Mouse (Mus musculus): ENCODE data around the gene Gm16181.

The Gm16181 gene

GRCm38 (mm10) chr17:35194844-35195630 lies 25.6 kb upstream of the Gm16181 start:
- no peak for ATAC-seq (ENCODE audit: insufficient number of reproducible peaks, low FRiP score, low TSS enrichment)

GRCm38 (mm10) chr17:35195631-35196320 lies 24.9 kb upstream of the Gm16181 start:
- no peak for ATAC-seq (ENCODE audit: insufficient number of reproducible peaks, low FRiP score, low TSS enrichment)

GRCm38 (mm10) chr17:35196321-35196641 lies 24.4 kb upstream of the Gm16181 start:
- no peak for ATAC-seq (ENCODE audit: insufficient number of reproducible peaks, low FRiP score, low TSS enrichment)

- ATAC-seq (ENCODE audit: insufficient number of reproducible peaks, low FRiP score, low TSS enrichment): no peak
Observed at GRCm38 (mm10) chr17:35197126-35197525, 23.5 kb upstream of the Gm16181 start.

- no peak for ATAC-seq (ENCODE audit: insufficient number of reproducible peaks, low FRiP score, low TSS enrichment)
Observed at GRCm38 (mm10) chr17:35198029-35198428, 22.6 kb upstream of the Gm16181 start.

- ATAC-seq (ENCODE audit: insufficient number of reproducible peaks, low FRiP score, low TSS enrichment): no peak
Observed at GRCm38 (mm10) chr17:35198946-35199345, 21.7 kb upstream of the Gm16181 start.

GRCm38 (mm10) chr17:35200398-35200797 lies 20.2 kb upstream of the Gm16181 start:
- ATAC-seq (ENCODE audit: insufficient number of reproducible peaks, low FRiP score, low TSS enrichment): no peak

- ATAC-seq (ENCODE audit: insufficient number of reproducible peaks, low FRiP score, low TSS enrichment): no peak
Observed at GRCm38 (mm10) chr17:35201128-35201527, 19.5 kb upstream of the Gm16181 start.

GRCm38 (mm10) chr17:35201787-35202186 lies 18.8 kb upstream of the Gm16181 start, which contains the start of gene Tnf:
TSS of gene Tnf (minus strand) at chr17:35202007.
- ATAC-seq (ENCODE audit: insufficient number of reproducible peaks, low FRiP score, low TSS enrichment): no peak

- ATAC-seq (ENCODE audit: insufficient number of reproducible peaks, low FRiP score, low TSS enrichment): no peak
Observed at GRCm38 (mm10) chr17:35202442-35202841, 18.2 kb upstream of the Gm16181 start.

- no peak for ATAC-seq (ENCODE audit: insufficient number of reproducible peaks, low FRiP score, low TSS enrichment)
Observed at GRCm38 (mm10) chr17:35204494-35205379, 15.9 kb upstream of the Gm16181 start, which contains the start of gene Lta. TSS of gene Lta (minus strand) at chr17:35205351.

GRCm38 (mm10) chr17:35205380-35205769 lies 15.3 kb upstream of the Gm16181 start:
- no peak for ATAC-seq (ENCODE audit: insufficient number of reproducible peaks, low FRiP score, low TSS enrichment)

- no peak for ATAC-seq (ENCODE audit: insufficient number of reproducible peaks, low FRiP score, low TSS enrichment)
Observed at GRCm38 (mm10) chr17:35209785-35210535, 10.7 kb upstream of the Gm16181 start.

- no peak for ATAC-seq (ENCODE audit: insufficient number of reproducible peaks, low FRiP score, low TSS enrichment)
Observed at GRCm38 (mm10) chr17:35210593-35210992, 10.0 kb upstream of the Gm16181 start.

GRCm38 (mm10) chr17:35213071-35213470 lies 7.6 kb upstream of the Gm16181 start:
- no peak for ATAC-seq (ENCODE audit: insufficient number of reproducible peaks, low FRiP score, low TSS enrichment)

- ATAC-seq (ENCODE audit: insufficient number of reproducible peaks, low FRiP score, low TSS enrichment): no peak
Observed at GRCm38 (mm10) chr17:35218516-35219193, 2.0 kb upstream of the Gm16181 start.

GRCm38 (mm10) chr17:35219601-35220041 lies 1.0 kb upstream of the Gm16181 start:
- ATAC-seq (ENCODE audit: insufficient number of reproducible peaks, low FRiP score, low TSS enrichment): no peak; the same call in 1 of the 2 replicates

GRCm38 (mm10) chr17:35222299-35222698 lies 1.7 kb downstream of the Gm16181 start:
- ATAC-seq (ENCODE audit: insufficient number of reproducible peaks, low FRiP score, low TSS enrichment): no peak

- ATAC-seq (ENCODE audit: insufficient number of reproducible peaks, low FRiP score, low TSS enrichment): no peak
Observed at GRCm38 (mm10) chr17:35224641-35225040, 4.0 kb downstream of the Gm16181 start.
